Mouse (Mus musculus): ENCODE data around the gene Psmd14. TPM values are rescaled to one million over a fixed set of nuclear protein-coding genes. Genes with fewer than 3 reads are reported as not detected.
A peak's percentile ranks its signal among the peaks of the same experiment; 100 is the strongest.

The Psmd14 gene
- polyA plus RNA-seq (2012; rRNA removed), result 54.5 and 54.6 TPM in 2 replicates

- DNase-seq (ENCODE audit: low spot score), result peak; percentile 76
Measured at GRCm38 (mm10) chr2:61711108-61712040, at the start of gene Psmd14. Psmd14 (plus strand) TSS chr2:61711694.

GRCm38 (mm10) chr2:61662833-61663232, 48.7 kb upstream of the Psmd14 start:
- DNase-seq (ENCODE audit: low spot score), result no peak

GRCm38 (mm10) chr2:61663573-61664241, 47.8 kb upstream of the Psmd14 start:
- DNase-seq (ENCODE audit: low spot score), result no peak

- DNase-seq (ENCODE audit: low spot score), result no peak
Measured at GRCm38 (mm10) chr2:61667420-61667819, 44.1 kb upstream of the Psmd14 start.

- no peak for DNase-seq (ENCODE audit: low spot score)
Measured at GRCm38 (mm10) chr2:61668260-61668659, 43.2 kb upstream of the Psmd14 start.

GRCm38 (mm10) chr2:61674555-61674954, 36.9 kb upstream of the Psmd14 start:
- no peak for DNase-seq (ENCODE audit: low spot score)

GRCm38 (mm10) chr2:61681572-61681971, 29.9 kb upstream of the Psmd14 start:
- DNase-seq (ENCODE audit: low spot score), result no peak

- no peak for DNase-seq (ENCODE audit: low spot score)
Measured at GRCm38 (mm10) chr2:61686533-61686932, 25.0 kb upstream of the Psmd14 start.

GRCm38 (mm10) chr2:61689086-61689485, 22.4 kb upstream of the Psmd14 start:
- DNase-seq (ENCODE audit: low spot score), result no peak

GRCm38 (mm10) chr2:61709570-61709969, 1.9 kb upstream of the Psmd14 start:
- DNase-seq (ENCODE audit: low spot score), result no peak

- DNase-seq (ENCODE audit: low spot score), result no peak
Measured at GRCm38 (mm10) chr2:61712526-61712925, 1.0 kb downstream of the Psmd14 start.

- no peak for DNase-seq (ENCODE audit: low spot score)
Measured at GRCm38 (mm10) chr2:61722401-61722982, 11.0 kb downstream of the Psmd14 start.

GRCm38 (mm10) chr2:61732802-61733486, 21.4 kb downstream of the Psmd14 start:
- DNase-seq (ENCODE audit: low spot score), result no peak

- DNase-seq (ENCODE audit: low spot score), result no peak
Measured at GRCm38 (mm10) chr2:61734175-61734574, 22.7 kb downstream of the Psmd14 start.

GRCm38 (mm10) chr2:61746051-61746450, 34.6 kb downstream of the Psmd14 start:
- no peak for DNase-seq (ENCODE audit: low spot score)

- DNase-seq (ENCODE audit: low spot score), result no peak
Measured at GRCm38 (mm10) chr2:61746580-61746979, 35.1 kb downstream of the Psmd14 start.

GRCm38 (mm10) chr2:61747411-61747810, 35.9 kb downstream of the Psmd14 start:
- no peak for DNase-seq (ENCODE audit: low spot score)

- DNase-seq (ENCODE audit: low spot score), result no peak
Measured at GRCm38 (mm10) chr2:61750702-61751101, 39.2 kb downstream of the Psmd14 start.

- DNase-seq (ENCODE audit: low spot score), result no peak
Measured at GRCm38 (mm10) chr2:61751286-61751685, 39.8 kb downstream of the Psmd14 start.

GRCm38 (mm10) chr2:61752362-61752761, 40.9 kb downstream of the Psmd14 start:
- no peak for DNase-seq (ENCODE audit: low spot score)

GRCm38 (mm10) chr2:61754989-61755388, 43.5 kb downstream of the Psmd14 start:
- no peak for DNase-seq (ENCODE audit: low spot score)
